Mouse (Mus musculus) heart, adult 2 months (tissue): ENCODE measurements around the gene Tbc1d7.

Experiments used
- CTCF ChIP-seq: fragments of 200-600 bp; IDR thresholded peaks from 2 replicates; pipeline ENCODE4 v1.8.1; 2022; ENCODE audit warnings: antibody characterized with exemption, mild to moderate bottlenecking, moderate library complexity
- EP300 ChIP-seq: fragments of 200-500 bp; IDR thresholded peaks from 2 replicates; pipeline ENCODE4 v1.6.1; 2011; ENCODE audit warnings: low read depth, low read length, control low read depth; ENCODE audit not compliant: insufficient read depth
- POLR2A ChIP-seq: fragments of 200-500 bp; IDR thresholded peaks from 2 replicates; pipeline ENCODE4 v1.6.1; 2011; ENCODE audit warnings: mild to moderate bottlenecking, low read depth, low read length, control low read depth; ENCODE audit not compliant: insufficient read depth

- TF ChIP-seq CTCF: no peak
- TF ChIP-seq POLR2A: no peak
- TF ChIP-seq EP300: no peak
Observed at GRCm38 (mm10) chr13:43113141-43113540, 58.2 kb downstream of the Tbc1d7 start.
